Mouse (Mus musculus) cerebellum, postnatal 10 days (tissue): Measurements from ENCODE around the gene Grcc10.

Experiments
- DNase-seq, 2 experiments: peaks; one replicate each; pipeline ENCODE4 v3.0.0; 2021; ENCODE audit warnings: mixed read lengths in 2 of 2

Grcc10 gene

DNA sequence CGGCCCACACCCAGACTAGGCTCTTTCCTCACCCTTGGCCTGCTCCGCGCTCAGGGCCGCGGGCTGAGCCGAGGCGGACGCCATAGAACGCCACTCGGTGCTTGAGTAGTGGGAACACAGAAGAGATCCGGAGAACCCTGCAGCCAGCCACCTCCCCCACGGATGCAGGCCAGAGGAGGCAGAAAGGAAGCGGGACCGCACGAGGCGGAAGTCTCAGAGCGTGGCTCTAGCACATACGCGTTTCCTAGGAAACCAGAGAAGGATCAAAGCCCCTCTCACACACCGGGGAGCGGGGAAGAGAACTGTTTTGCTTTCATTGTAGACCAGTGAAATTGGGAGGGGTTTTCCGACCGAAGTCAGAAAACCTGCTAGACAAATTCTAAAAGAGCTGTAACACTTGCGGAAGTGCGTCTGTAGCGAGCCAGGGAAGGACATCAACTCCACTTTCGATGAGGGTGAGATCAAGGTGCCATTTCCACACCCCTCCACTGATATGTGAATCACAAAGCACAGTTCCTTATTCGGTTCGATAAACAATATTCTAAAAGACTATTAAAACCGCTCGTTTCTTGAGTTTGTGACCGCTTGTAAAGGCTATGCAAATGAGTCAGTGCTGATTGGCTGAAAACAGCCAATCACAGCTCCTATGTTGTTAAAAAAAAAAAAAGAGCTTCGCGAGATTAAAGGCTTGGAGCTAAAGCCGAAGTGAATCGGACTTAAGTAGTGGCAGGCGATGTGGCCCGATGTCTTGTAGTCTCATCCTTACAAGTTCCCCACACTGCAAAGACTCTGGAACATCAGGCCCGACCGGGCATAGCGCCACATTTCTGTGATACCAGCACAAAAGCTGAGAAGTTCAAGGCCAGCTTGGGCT is at the start of gene Grcc10:
Gene Grcc10, minus strand, starts transcription at position 487 of the 874 bp plus-strand sequence.
- peak; percentile 92 to 93 for DNase-seq

GRCm38 (mm10) chr6:124790121-124790520 is 48.9 kb upstream of the Grcc10 start:
- no peak for DNase-seq

DNA sequence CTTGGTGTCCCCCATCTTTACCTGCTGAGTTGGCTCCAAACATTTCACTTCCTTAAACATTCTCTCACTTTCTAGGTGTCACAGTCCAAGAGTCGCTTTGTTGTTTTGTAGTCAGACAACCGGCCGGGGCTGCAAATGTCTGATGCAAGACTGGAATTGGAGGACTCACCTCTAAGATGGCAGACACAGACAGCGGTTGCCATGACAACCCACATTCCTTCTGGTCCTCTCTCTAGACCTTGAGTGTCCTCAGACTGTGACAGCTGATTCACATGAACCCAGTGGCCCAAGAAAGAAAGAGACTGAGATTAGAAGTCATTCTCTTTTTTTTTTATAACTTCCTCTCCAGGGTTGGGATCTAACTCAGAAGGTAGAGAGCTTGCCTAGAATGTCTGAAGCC is 48.3 kb upstream of the Grcc10 start:
- peak; percentile 49 to 50 for DNase-seq

DNA sequence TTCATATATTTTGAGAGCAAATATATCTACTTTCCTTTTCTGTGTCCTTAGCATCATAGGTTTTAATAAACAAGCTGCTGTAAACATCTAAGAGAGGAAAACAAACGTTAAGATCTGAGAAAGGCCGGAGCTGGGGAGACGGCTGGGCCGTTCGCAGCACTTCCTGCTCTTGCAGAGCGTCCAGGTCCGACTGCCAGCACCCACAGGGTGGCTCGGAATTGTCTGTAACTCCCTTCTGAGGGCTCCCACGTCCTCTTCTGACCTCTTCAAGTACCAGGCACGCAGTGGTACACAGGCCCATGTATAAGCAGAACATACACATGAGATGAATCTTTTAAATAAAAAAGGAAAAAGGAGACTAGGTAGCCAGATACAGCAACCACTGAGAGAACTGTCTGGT is 46.5 kb upstream of the Grcc10 start:
- DNase-seq = peak in 1 of 2 experiments; percentile 55

- peak; percentile 78 to 83 for DNase-seq
These were observed 45.7 kb upstream of the Grcc10 start for GRCm38 (mm10) chr6:124786756-124787420.

DNA sequence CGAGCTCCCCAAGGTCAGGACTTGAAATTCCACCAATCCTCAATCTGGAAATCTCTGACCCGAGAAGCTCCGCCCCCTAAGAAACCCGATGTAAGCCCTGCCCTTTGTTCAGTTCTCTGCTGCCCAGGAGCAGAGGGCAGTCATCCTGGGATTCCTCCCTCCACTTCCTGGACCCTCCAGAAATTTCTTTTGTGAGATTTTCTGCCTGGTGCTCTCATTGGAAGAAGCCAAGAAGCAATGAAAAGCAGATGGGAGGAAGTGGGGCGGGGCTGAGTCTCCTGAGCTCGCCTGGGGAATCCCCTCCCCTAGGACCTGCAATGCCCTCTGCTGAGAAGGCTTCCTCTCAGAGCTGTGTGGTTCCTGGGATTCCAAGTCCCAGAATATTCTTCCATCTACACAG is 41.3 kb upstream of the Grcc10 start:
- DNase-seq = peak in 1 of 2 experiments; percentile 32

DNA sequence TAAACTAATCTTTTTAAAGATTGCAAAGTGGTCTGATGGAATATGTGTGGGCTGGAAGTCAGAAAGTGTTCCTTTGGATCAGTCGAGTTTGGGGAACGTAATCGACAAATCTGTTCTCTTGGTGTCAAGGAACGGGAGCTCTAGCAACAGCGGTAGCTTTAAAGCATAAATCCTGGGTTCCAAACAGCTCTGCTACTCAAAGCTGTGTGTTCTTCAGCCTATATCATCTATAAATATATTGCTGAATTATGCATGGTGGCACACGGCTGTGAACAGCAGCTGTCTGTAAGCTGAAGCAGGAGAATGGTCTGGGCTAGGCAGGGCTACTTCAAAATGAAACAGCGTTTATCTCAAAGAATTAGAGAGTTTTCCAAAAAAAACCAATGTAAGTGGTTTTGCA is 39.7 kb upstream of the Grcc10 start:
- DNase-seq = no peak

GRCm38 (mm10) chr6:124779984-124780416 is 38.8 kb upstream of the Grcc10 start:
- DNase-seq = peak in 1 of 2 experiments; percentile 47

DNA sequence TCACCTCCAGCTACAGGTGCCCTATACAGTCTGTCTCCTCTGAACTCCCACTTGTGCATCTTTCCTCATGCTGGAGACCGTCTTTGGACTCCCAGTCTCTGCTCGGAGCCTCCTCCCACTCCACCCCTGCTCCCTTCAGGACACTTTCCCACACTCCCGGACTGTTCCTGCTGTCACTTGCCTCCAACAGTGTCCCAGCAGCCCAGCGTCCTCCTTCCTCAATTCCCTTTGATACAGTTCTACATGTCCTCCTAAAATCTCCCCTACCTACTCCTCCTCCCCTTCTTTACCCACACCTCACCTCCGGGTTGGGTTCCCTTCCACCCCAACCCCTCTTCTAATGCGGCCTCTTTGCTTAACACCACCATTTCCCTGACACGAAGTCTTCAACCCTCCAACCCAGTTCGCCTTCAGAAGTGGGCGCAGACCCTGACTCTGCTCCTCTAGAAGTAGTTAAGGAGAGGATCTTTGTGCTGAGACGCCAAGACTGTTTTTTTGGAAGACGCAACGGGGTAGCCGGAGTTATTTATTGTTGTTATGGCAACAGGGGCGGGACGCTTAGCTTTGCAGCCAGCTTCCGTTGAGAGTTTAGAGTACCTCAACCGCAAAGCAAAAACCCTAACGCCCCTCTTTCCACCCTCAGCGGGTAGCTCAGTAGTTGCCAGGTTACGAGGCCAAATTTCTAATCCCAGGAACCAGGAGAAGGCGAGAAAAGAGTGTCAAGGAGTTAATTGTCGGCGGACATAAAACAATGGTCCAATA is 38.2 kb upstream of the Grcc10 start, which contains the start of gene Lrrc23:
Gene Lrrc23, minus strand, starts transcription at position 506 of the 762 bp plus-strand sequence.
- peak; percentile 59 to 70 for DNase-seq

DNA sequence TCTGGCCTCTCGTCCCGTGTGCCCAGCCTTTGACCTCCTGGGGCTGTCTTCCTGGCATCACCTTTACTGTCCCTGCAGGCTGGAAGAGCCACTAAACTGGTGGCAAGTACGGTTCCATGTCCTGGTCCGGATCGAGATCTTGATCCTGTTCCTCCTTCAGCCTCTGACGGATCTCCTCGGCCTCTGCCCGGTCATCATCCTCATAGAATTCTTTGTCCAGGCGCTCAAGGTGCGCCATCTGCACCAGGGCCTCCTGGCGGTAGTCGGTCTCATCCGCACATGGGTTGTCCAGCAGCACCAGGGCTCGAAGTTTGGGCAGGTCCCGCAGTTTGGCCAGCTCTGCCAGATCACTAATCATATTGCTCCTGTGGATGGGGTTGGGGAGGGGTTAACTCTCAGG is 29.3 kb upstream of the Grcc10 start:
- no peak for DNase-seq

- DNase-seq = no peak
These were observed 28.8 kb upstream of the Grcc10 start for GRCm38 (mm10) chr6:124770013-124770412.

GRCm38 (mm10) chr6:124769101-124769765 is 28.1 kb upstream of the Grcc10 start, which contains the start of gene Eno2:
Eno2 (minus strand) TSS chr6:124769673.
- peak; percentile 88 to 91 for DNase-seq

DNA sequence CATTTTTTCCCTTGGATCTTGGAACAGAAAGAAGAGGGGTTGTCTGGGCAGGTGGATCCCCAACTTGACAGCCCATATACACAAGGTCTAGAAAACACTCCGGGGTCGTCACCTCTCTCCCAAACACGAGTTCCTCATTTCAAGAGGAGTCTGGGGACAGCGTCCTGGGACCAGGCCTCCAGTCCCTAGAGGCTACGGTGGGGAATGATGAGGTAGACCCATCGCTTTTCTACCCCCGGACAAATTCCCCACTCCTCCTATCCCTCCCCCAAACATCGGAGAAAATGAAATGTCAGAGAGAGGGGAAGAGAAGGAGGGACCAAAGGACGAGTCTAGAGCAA is 27.5 kb upstream of the Grcc10 start:
- DNase-seq = no peak

- DNase-seq = peak; percentile 70 to 73
These were observed 26.9 kb upstream of the Grcc10 start for GRCm38 (mm10) chr6:124767920-124768703.

DNA sequence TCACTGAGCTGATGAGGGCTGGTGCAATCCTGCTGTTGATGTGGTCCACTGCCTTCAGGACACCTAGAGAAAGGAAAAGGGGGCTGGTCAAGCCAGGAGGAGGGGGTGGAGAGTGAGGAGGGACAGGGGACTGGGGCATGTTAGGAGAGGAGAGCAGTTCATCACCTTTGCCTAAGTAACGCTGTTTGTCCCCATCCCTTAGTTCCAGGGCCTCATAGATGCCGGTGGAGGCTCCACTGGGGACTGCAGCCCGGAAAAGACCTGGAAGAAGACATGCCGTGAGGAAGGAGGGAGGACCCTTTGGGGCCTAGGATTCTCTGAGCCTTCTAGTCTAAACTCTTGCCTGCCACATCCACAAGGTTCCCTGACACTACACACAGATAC is 26.4 kb upstream of the Grcc10 start:
- no peak for DNase-seq

DNA sequence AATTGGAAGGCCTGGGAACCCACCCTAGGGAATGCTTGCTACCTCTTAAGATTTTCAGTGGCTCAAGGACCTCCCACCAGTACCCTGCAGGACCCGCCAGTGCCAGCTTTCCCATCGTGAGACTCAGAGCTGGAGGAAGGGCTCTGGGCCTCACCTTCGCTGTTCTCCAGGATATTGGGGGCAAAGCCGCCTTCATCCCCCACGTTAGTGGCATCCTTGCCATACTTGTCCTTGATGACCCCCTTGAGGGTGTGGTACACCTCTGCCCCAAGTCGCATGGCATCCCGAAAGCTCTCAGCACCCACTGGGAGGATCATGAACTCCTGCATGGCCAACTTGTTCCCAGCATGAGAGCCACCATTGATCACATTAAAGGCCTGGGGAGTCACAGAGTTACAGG is 24.8 kb upstream of the Grcc10 start:
- no peak for DNase-seq

DNA sequence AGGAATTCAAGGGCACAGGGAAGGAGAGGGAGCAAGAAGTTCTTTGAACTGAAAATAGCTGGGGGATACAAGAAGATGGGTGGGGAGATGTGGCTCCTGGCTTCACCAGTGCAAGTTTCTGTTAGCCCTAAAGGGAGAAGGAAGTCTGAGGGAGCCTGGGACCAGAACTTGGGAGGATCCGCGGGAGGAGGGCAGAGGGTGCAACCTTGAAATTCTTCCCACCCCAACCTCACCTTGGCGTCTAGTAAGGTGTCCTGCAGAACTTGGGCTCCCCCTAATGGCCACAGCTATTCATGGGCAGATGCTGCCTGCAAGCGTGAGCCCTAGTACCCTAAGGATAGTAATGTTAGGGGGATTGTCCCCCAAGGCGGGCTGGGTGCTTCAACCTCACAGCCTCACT is 18.1 kb upstream of the Grcc10 start:
- peak; percentile 93 to 95 for DNase-seq

- DNase-seq = peak in 1 of 2 experiments; percentile 13
These were observed 17.7 kb upstream of the Grcc10 start for GRCm38 (mm10) chr6:124758849-124759232.

- DNase-seq = peak; percentile 79 to 81
These were observed 17.0 kb upstream of the Grcc10 start for GRCm38 (mm10) chr6:124757909-124758848.

- DNase-seq = peak in 1 of 2 experiments; percentile 20
These were observed 16.2 kb upstream of the Grcc10 start for GRCm38 (mm10) chr6:124757351-124757880.
